Mouse (Mus musculus) spleen, postnatal 4 days (tissue): ENCODE data around the gene Pknox1.
"Not testable (repeated sequence)": the region's sequence is repeated elsewhere in the genome, so short reads cannot be mapped to it uniquely, and the experiment has no call there.

Experiments used
- DNase-seq, 2 experiments: peaks; one replicate each; pipeline ENCODE4 v3.0.0; 2022; ENCODE audit warnings: low spot score in 2 of 2

Pknox1 gene

GRCm38 (mm10) chr17:31552601-31553000, 11.9 kb upstream of the Pknox1 start:
- not testable (repeated sequence) for DNase-seq

- DNase-seq, result no peak
Measured at GRCm38 (mm10) chr17:31556253-31556652, 8.3 kb upstream of the Pknox1 start.

GRCm38 (mm10) chr17:31557124-31557880, 7.2 kb upstream of the Pknox1 start:
- DNase-seq, result no peak

- DNase-seq, result no peak
Measured at GRCm38 (mm10) chr17:31557947-31558542, 6.5 kb upstream of the Pknox1 start.

DNA sequence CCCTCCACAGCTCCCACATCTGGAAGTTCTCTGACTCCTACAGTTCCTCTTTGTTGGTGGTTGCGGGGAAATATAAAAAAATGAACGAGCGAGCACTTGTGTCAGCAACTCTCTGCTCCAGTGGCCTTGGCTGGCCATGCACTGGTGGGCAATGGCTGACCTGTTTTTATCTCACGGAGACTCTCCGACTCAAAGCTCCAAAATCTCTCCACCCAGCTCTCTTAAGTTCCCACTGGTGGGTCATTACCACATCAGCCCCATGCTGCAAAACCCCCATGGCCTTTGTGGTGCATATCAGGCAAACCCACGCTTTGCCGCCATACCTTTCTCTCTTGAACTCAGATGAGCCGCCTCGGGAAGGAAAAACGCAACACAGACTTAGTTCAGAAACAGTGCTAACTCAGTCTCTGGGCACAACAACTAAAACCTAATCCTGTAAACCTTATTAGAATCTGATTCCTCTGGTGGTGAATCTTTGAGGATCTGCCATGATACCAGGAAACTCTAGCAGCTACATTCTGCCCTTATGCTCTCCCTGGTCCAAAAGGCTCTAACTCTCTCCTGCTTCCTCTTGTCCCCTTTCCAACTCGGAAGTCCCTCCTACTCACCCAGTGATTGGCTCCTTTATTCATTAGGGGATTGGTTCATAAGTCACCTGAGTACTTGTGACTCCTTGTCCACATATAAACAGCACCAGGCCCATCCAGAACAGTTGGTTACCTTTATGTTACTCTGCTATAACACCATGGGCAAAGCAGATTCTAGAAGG, 5.3 kb upstream of the Pknox1 start:
- DNase-seq, result no peak

GRCm38 (mm10) chr17:31563632-31564014, 911 bp upstream of the Pknox1 start:
- peak; percentile 49 to 75 for DNase-seq

GRCm38 (mm10) chr17:31564858-31565140, 265 bp downstream of the Pknox1 start:
- no peak for DNase-seq

DNA sequence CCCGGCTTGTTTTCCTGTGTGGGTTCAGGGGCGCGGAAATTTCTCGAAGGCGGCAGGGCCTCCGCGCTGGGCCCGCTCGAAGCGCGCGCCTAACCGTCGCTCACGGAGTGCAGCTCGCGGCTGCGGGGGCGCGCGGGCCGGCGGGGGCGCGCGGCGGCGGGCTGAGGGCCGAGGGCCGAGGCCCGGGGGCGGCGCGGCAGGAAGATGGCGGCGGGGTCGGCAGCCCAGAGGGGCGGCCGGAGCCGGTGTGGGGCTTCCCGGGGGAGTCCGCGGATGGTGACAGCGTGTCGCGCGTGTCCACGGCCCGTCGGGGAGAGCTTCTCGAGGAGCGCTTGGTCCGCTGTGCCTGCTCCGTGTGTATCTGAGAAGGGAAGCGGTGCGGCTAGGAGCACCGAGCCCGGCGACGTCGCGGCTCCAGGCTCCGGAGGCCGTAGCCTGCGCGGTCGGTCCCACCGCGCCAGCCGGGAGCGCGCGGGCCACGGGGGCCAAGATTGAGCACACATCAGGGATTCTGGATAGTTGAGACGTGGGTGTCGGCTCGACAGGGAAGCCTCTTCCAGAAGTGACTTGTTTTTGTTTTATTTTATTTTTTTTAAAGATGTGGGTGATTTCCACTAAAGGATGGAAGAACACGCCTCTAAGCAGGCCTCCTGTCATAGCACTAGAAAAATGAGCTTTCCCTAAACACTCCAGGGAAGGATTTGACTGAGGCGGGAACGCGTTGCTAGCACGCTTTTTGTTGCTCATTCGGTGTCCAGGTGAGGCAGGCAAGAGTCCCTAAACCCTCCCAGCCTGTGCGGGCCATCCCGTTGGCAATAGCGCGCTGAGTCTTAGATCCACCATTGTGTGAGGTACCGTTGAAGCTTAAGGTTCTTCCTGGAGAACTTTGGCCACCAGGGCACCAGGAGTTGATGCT, 865 bp downstream of the Pknox1 start:
- DNase-seq, result peak; percentile 62 to 84

DNA sequence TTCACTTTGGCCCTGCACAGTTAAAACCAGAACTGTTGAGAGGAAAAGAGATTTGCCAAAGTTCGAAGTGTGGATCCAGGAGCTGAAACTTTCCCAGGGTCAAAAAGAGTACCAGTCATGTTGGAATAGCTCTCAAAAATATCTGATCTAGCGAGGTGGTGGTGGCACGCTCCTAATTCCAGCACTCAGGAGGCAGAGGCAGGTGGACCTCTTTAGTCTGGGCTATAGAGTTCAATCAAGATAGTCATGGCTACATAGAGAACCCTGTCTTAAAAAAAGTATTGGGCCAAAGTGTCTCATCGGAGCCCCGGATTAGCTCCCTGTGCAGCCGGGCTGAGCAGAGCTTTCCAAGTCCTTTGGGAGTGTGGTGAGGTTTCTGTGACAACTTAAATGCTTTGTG, 1.7 kb downstream of the Pknox1 start:
- no peak for DNase-seq

DNA sequence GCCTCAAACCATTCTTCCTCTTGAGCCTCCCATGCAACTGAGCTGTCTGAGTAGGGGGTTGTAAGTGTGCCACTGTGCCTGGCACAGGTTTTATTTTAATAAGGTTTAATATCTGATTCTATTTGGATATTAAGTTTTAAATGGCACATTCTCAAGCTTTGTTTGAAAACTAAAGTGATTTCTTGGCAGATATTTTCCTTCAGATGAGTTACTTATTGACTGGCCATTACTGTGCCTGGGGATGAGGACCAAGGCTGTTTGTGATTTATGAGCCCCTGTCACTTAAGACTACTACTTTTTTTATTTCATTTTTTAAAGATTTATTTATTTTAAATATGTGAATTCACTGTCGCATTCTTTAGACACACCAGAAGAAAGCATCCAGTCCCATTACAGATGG, 5.2 kb downstream of the Pknox1 start:
- no peak for DNase-seq

DNA sequence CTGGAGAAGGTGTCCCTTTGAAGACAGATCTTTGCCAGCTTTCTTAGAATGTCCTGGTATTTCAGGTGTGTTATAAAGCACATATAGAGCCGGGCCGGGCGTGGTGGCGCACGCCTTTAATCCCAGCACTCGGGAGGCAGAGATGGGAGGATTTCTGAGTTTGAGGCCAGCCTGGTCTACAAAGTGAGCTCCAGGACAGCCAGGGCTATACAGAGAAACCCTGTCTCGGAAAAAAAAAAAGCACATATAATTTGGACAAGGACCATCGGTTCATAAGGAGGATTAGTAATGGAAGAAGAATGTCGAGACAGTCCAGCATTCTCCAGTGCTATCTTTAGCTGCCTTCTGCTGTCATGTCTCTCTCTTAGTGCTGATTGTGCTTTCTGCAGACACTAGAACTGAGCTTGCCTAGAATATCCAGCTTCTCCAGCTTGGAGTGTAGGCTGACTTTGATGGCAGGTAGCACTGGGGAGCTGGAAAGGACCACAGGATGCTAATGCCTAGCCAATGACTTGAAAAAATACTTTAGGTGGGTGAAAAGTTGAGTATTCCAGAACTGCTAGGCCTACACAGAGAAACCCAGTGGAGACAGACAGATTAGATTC, 5.9 kb downstream of the Pknox1 start:
- DNase-seq, result peak; percentile 47 to 87

DNA sequence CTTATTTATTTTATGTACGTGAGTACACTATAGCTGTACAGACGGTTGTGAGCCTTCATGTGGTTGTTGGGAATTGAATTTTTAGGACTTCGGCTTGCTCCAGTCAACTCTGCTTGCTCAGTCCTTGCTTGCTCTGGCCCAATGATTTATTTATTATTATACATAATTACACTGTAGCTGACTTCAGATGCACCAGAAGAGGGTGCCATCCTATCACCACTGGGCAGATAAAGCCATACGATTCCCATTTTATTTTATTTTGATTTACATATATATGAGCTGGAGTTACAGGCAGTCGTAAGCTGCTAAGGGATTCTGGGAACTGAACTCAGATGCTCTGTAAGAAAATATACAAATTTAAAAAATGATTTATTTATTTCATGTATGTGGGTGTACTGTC, 7.2 kb downstream of the Pknox1 start:
- DNase-seq, result no peak

DNA sequence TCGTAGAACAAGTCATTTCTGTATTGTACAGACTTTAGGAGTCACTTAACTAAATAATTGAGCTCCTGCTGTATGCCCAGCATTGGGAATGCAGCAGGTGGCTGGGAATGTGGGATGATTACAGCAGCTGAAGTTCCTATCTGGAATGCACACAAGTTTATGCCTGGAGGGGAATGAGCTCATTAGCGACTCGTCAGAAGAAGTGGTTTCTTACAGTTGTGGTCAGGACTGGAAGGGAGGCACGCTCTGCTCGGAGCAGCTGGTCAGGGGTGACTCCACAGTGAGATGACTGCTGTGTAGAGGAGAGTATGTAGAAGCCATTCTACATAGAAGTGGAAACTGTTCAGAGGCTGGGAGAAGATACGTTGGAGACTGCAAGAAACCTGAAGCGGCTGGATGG, 10.1 kb downstream of the Pknox1 start:
- no peak for DNase-seq

GRCm38 (mm10) chr17:31576394-31577175, 12.1 kb downstream of the Pknox1 start:
- no peak for DNase-seq

- no peak for DNase-seq
Measured at GRCm38 (mm10) chr17:31580344-31580743, 15.8 kb downstream of the Pknox1 start.

DNA sequence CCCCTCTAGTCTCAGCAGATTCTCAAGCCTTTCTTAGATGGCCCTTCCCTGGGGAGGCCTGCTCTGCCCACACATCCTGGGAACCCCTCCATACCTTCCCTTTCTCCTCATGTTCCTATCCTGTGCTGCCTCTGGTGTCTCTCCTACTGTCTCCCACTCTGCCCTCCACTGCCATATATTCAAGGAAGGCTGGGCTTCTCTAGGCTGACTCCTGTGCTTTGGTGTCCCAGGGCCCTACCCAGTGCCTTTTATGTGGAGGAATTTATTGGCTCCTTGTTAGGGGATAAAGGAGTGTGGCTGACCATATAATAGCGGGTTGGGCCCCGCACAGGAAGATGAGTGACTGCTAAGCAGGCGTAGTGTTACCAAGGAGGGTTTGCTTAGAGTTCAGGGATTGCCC, 18.7 kb downstream of the Pknox1 start:
- DNase-seq, result no peak

DNA sequence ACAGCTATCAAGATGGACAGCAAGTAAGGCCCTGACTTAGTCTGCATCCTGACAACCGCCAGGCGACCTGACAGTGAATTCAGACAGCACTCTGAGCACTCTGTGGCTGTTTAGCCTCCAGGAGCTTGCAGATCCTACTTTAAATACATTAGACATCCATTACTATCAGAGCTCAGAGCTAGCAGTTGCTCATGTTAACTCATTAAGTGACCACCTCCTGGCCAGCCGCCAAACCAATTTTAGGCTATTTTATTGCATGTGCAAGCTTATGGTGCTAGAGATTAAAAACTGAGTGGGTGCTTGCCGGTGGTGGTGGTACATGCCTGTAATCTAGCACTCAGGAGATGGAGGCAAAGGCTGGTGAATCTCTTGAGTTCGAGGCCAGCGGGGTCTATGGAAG, 19.2 kb downstream of the Pknox1 start:
- DNase-seq, result no peak

DNA sequence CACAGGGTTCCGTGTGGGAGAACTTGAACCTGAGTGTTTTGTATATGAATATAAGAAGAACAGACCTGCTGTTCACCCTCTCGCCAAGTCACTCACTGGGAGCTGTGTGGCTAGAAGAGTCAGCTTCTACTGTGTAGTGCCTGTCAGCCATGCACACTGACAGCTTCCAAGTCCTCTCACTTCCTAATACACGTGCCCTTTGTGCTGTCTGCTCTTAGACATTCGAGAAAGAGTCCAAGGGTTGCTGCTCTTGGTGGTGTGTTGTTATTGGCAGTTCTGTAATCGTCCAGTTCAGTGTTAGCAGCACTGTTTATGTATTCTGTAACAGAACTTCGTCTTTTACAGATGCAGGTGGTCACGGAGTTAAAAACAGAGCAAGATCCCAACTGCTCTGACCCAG, 23.6 kb downstream of the Pknox1 start:
- DNase-seq, result no peak

- no peak for DNase-seq
Measured at GRCm38 (mm10) chr17:31588726-31589125, 24.2 kb downstream of the Pknox1 start.

DNA sequence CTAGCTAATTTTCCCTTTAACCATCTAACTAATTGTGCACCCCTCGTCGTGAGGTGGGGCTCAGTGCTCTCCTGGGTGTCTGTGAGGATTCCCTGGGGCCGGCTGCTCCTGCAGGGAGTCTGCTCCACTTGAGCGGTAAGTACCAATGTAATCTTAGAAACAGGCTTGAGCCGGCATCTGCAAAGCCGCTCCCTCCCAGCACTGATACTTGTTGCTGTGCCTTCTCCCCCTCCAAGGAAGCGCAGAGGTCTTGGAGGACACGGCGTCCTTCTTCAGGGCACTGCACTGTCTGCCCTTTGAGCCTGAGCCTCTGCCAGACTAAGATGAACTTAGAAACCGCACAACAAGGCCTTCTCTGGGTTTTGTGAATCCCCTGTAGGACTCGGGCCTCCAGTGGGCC, 26.3 kb downstream of the Pknox1 start:
- DNase-seq, result no peak

- peak in 1 of 2 experiments; percentile 22 for DNase-seq
Measured at GRCm38 (mm10) chr17:31594590-31594989, 30.1 kb downstream of the Pknox1 start.
